Mouse (Mus musculus) embryo, embryonic 9.5 days (tissue): ENCODE results near the gene Wdr74.
A peak's percentile ranks its signal among the peaks of the same experiment; 100 is the strongest.

Source experiments
- DNase-seq: peaks from one replicate; pipeline ENCODE4 v3.0.0-alpha.2; 2017; ENCODE audit errors: extremely low spot score

The Wdr74 gene

DNA sequence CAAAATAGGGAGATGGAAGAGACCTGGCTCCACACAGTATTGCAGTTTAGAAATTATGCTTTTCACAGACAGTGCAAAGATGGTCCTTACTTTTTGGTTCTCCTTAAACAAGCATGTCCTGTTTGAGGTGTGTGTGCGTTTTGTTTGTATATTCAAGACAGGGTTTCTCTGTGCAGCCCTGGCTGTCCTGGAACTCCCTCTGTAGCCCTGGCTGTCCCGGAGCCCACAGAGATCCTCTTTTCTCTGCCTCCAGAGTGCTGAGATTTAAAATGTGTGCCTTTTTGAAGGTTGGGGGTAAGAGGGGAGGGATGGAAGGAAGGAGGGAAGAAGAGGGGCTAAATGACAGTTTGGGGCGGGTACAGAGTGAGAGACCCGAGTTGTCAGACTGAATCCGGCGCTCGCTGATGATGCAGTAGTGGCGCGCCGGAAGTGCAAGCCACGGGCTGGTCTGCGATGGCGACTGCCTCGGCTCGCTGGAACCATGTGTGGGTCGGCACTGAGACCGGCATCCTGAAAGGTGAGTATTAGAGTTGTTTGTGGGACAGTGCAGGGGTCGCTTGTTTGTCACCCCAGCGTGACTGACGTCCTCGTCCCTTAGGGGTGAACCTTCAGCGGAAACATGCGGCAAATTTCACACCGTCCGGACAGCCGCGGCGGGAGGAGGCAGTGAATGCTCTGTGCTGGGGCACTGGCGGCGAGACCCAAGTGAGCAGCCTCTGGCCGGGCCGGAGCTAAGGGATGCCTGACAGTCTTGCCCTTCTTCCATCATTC, at the start of gene Wdr74:
Gene Wdr74, plus strand, starts transcription at position 439 of the 771 bp plus-strand sequence.
- peak; percentile 93 for DNase-seq

- DNase-seq: no peak
Observed at GRCm38 (mm10) chr19:8691871-8692539, 43.6 kb upstream of the Wdr74 start.

- no peak for DNase-seq
Observed at GRCm38 (mm10) chr19:8692740-8693139, 42.9 kb upstream of the Wdr74 start.

DNA sequence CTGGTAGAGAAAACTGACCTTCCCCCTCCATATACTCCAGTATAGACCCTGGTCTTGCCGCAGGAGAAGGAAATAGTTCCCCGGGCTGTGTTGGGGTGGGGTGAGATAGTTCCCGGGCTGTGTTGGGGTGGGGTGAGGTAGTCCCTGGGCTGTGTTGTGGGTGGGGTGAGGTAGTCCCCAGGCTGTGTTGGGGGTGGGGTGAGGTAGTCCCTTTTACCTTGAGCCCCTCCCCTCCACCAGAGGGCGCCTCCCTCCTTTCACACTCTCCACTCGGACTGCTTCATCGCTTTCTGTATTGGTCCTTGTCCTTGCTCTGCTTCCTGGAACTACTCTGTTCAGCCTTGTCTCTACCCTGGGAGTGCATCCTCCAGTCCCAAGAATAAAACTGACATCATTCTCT, 40.3 kb upstream of the Wdr74 start:
- DNase-seq: peak; percentile 33

DNA sequence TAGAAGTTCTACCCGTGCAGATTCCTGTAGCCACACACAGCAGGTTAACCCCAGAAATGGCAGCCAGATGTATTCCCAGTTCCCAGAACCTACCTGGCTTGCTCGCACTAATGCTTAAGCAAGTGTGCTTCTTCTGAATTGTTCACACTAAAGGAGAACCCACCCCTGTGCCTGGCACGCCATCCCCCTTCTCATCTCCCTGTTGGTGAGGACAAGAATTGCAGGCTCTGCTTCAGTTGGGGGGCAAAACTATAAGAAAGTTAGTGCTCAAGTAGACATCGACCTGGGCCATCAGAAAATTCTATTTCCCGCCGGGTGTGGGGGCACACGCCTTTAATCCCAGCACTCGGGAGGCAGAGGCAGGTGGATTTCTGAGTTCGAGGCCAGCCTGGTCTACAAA, 36.0 kb upstream of the Wdr74 start:
- DNase-seq: no peak

GRCm38 (mm10) chr19:8702458-8702857, 33.2 kb upstream of the Wdr74 start:
- no peak for DNase-seq

DNA sequence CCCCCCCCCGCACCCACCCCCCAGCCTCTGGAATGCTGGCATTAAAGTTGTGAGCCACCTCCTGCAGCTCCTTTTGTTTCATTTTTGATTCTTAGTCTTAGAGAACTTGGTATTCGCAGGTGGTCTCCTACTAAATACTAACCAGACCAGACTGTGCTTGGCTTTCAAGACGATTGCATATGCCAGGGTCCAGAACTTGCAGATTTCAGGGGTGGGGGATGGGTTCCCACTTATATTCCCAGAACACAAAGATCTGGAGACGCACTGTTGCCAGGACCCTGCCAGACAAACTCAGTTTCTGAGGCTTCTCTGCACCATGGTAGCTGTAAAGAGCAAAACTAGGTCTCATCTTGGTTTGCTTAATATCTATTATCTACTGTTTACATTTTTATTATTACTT, 32.1 kb upstream of the Wdr74 start:
- no peak for DNase-seq

GRCm38 (mm10) chr19:8705026-8705708, 30.5 kb upstream of the Wdr74 start:
- no peak for DNase-seq

DNA sequence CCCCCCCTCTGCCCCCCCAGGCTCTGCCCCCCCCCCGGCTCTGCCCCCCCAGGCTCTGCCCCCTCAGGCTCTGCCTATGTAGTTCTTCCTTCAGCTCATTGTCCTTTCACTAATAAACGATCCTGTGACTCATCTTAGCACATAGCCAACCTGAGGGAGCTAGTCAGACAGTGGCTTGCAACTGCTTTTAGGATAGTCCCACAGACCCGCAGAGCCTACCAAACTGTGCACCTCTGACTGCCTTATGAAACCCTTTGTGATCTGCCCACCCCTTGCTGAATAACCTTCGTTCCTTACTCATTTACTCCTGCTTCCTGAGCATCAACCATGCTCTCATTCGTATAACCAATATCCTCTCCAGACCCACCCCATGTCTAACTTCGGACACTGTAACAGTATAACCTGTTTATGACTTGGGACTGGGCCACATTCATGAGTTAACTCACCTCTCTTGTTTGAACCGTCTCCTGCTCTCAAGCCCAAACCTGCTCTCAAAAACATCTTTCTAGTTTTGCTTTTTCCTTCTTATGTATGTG, 29.4 kb upstream of the Wdr74 start:
- DNase-seq: no peak

DNA sequence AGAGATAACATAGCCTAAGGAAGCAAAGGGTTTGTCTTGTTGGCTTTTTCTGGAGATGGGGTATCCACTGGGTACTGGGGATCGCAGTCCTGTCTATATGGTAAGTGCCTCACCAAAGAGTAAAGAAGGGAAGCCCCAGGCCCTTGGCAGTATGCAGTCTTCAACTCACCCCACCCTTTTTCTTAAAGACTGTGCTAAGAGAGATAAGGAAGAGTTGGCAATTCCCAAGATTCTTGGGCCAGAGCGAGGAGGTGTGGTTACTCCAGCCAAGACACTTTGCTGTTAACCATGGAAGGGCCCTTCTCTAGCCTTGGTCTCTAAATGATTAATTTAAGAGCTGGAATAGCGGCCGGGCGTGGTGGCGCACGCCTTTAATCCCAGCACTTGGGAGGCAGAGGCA, 28.7 kb upstream of the Wdr74 start:
- no peak for DNase-seq

DNA sequence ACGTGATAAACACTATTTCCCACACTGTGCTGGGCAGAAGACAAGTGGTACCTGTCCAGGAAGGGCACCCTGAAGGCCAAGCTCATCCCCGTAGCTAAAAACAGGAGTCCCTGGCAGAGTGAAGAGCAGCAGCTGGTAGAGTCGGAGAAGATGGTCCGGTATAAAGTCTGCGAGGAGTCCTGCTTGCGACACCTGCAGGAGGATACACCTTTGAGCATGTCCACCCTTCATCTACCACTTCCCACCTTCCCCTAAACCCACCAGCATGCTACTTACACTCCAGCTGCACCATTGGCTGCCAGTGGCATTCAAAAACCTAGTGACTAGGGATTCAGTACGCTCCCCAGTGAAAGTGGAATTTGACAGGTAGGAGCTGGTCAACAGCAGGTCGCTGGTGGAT, 26.7 kb upstream of the Wdr74 start:
- DNase-seq: no peak

- DNase-seq: no peak
Observed at GRCm38 (mm10) chr19:8710057-8710456, 25.6 kb upstream of the Wdr74 start.

GRCm38 (mm10) chr19:8711506-8711905, 24.1 kb upstream of the Wdr74 start:
- DNase-seq: no peak

- DNase-seq: no peak
Observed at GRCm38 (mm10) chr19:8711949-8712869, 23.4 kb upstream of the Wdr74 start.

DNA sequence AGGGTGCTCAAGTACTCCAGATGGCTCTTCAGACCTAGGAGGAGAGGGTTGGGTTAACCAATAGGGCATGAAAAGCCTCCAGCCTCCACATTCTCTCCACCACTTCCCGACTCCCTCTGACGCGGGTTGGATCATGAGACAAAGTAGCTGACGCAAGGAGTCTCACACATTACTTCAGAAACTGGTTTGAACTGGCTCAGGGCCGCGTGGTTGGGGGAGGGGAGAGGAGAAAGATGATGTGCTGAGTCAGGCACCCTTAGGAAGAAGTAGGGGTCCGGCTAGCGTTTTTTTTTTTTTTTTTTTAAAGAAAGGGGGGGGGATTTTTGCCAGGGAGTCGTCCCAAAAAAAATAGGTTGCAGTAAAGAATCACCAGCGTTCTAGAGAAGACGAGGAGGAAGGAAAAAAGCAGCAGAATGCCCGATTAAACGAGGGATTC, 22.7 kb upstream of the Wdr74 start:
- peak; percentile 86 for DNase-seq

DNA sequence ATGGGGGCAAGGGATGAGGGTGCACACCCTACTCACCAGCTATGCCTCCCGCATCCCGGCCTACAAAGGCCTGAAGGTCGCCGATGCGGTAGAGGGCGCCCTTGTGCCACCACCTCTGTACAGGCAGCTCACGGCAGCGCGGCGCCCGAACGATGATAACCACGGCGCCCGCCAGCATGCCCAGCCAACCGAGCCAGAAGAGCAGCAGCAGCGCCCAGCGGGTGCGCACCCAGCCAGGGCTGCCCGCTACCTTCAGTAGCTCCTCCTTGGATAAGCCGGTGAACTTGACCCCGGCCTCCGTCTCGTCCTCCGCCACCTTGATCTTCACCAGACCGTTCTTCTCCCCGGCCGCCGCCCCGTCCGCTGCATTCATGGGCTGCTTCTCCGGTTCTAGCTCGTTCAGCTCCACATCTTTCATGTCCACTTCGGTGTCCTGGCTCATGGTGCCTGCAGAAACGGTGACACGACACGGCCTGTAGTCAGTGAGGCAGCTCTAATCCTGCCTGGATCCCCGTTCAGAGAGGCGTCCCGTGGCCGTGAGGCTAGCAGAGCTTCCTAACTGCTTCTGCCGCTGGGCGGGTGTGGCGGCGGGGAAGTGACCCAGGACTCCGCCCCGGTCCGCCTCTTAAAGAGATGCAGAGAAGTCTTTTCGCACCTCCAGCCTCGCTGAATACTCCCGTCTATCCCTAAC, 22.2 kb upstream of the Wdr74 start:
- DNase-seq: peak; percentile 93

- DNase-seq: no peak
Observed at GRCm38 (mm10) chr19:8713997-8714652, 21.5 kb upstream of the Wdr74 start.

DNA sequence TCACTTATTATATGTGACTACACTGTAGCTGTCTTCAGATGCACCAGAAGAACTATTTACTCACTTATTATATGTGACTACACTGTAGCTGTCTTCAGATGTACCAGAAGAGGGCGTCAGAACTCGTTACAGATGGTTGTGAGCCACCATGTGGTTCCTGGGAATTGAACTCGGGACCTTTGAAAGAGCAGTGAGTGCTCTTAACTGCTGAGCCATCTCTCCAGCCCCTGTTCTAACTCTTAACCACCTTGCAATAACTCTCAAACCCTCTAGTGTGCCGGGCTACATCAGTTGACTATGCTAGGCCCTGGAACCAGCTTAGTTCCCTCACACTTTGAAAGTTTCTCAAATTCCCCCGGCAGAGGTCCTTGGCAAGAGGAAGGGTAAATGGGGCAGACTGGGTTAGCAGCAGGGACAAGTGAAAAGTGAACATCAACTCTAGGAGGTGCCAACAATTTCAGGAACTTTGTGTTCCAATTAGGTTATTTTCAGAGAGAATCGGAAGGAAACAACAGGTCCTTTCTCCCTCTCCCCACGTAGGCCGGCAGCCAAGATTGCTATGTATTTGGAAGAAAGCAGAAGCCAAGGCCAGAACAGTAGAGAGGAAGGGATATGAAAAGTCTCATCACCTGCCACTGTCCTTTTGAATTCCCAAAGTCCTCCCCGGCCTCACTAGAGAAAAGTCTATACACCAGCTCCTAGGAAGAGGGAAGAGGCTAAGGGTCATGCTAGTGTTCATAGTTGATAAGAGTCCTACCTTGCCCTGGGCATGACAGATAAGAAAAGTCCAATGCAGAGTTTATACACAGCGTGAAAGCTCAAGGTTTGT, 20.8 kb upstream of the Wdr74 start:
- DNase-seq: no peak
